ENCODE assay signal across 8 mouse cellular contexts in genomic region chr7:130215348-130216252, GRCm38 (mm10).
DNase-seq lines count a peak whose midpoint lies in the region; ATAC-seq lines count a peak whose summit lies in the region.

No protein-coding gene starts in this region.

- no peak overlapping the region for H3K4me2 ChIP-seq in embryonic facial prominence, embryonic 13.5 days
- peak overlapping the region; percentile 19 for H3K4me2 ChIP-seq in midbrain, embryonic 13.5 days (replicated peaks)

- H3K9ac ChIP-seq in embryonic facial prominence, embryonic 13.5 days: no peak overlapping the region
- H3K9ac ChIP-seq in midbrain, embryonic 13.5 days (replicated peaks): no peak overlapping the region; the same call in 1 of the 2 replicates

- peaks cover 56% of the 10 kb centered on the region for H3K36me3 ChIP-seq in embryonic facial prominence, embryonic 13.5 days
- no peaks in the 10 kb centered on the region for H3K36me3 ChIP-seq in midbrain, embryonic 13.5 days

- H3K27ac ChIP-seq in embryonic facial prominence, embryonic 13.5 days: peak overlapping the region; percentile 44; the same call in 1 of the 2 replicates
- H3K27ac ChIP-seq in midbrain, embryonic 13.5 days: peak overlapping the region; percentile 75

- peak; percentile 67 for DNase-seq in urinary bladder, postnatal 14 days (ENCODE audit: low spot score)
- no peak for DNase-seq in urinary bladder, postnatal 10 days (ENCODE audit: low spot score)
- peak; percentile 52 for DNase-seq in heart, adult 8-10 months (ENCODE audit: low spot score)
- DNase-seq in layer of hippocampus, postnatal 10 days (ENCODE audit: low spot score in 2 of 2): peak; percentile 35 to 47
- no peak for DNase-seq in thymus, postnatal 4 days

- peaks cover 63% of the 10 kb centered on the region for H3K4me1 ChIP-seq in embryonic facial prominence, embryonic 13.5 days
- H3K4me1 ChIP-seq in midbrain, embryonic 13.5 days (replicated peaks): peaks cover 40% of the 10 kb centered on the region

- H3K27me3 ChIP-seq in embryonic facial prominence, embryonic 13.5 days: no peaks in the 10 kb centered on the region
- peaks cover 29% of the 10 kb centered on the region for H3K27me3 ChIP-seq in midbrain, embryonic 13.5 days

- 54% methylated on average over 21 of the region's 21 CpGs for WGBS in embryonic facial prominence, embryonic 13.5 days
- WGBS in midbrain, embryonic 13.5 days: 21% methylated on average over 21 of the region's 21 CpGs

- no peak overlapping the region for H3K4me3 ChIP-seq in embryonic facial prominence, embryonic 13.5 days
- no peak overlapping the region for H3K4me3 ChIP-seq in midbrain, embryonic 13.5 days (replicated peaks)

- no peak; the same call in 1 of the 2 replicates for ATAC-seq in embryonic facial prominence, embryonic 13.5 days (ENCODE audit: insufficient number of reproducible peaks, insufficient read depth, low FRiP score, low TSS enrichment, low read depth)
- ATAC-seq in midbrain, embryonic 13.5 days: peak; percentile 95
- ATAC-seq in megakaryocyte progenitor cell, adult 5-6 weeks (replicated peaks; ENCODE audit: poor library complexity): no peak

- no peaks in the 10 kb centered on the region for H3K9me3 ChIP-seq in embryonic facial prominence, embryonic 13.5 days
- no peaks in the 10 kb centered on the region for H3K9me3 ChIP-seq in midbrain, embryonic 13.5 days

Comparison
In these comparisons a context has a peak if more than half of its experiments do, and no peak if none do; other contexts are left out.
1. DNase-seq: peak in urinary bladder, postnatal 14 days (single experiment), heart, adult 8-10 months (single experiment) and layer of hippocampus, postnatal 10 days (2 of 2); none in urinary bladder, postnatal 10 days (single experiment) and thymus, postnatal 4 days (single experiment).